Comparison of ENCODE assay signal across 23 mouse cellular contexts in genomic region chr15:97499821-97500385, GRCm38 (mm10).
DNase-seq lines count a peak whose midpoint lies in the region; ATAC-seq and TF ChIP-seq lines count a peak whose summit lies in the region.
"Had no signal": no experiment of that assay in that cellular context is flagged by ENCODE, and none has a peak within 500 bp of the region (broad histone marks: within the 10 kb centered on the region; RNA-seq: fewer than 3 reads in every experiment).

No protein-coding gene starts in this region.

- peaks cover 17% of the 10 kb centered on the region for H3K9me3 ChIP-seq in heart, embryonic 12.5 days (replicated peaks)
- H3K9me3 ChIP-seq: embryonic facial prominence, embryonic 13.5 days; forebrain, embryonic 13.5 days; hindbrain, embryonic 15.5 days had no signal

- no peak overlapping the region for H3K4me3 ChIP-seq in heart, embryonic 12.5 days
- H3K4me3 ChIP-seq in myocyte = no peak overlapping the region
- H3K4me3 ChIP-seq: embryonic facial prominence, embryonic 10.5 days; embryonic facial prominence, embryonic 13.5 days; forebrain, embryonic 10.5 days; forebrain, embryonic 13.5 days; gastrocnemius, adult 2 months; hindbrain, embryonic 12.5 days; hindbrain, embryonic 15.5 days had no signal

- no peak overlapping the region for H3K27ac ChIP-seq in heart, embryonic 12.5 days (ENCODE audit: poor library complexity, severe bottlenecking)
- H3K27ac ChIP-seq: embryonic facial prominence, embryonic 10.5 days; embryonic facial prominence, embryonic 13.5 days; forebrain, embryonic 10.5 days; forebrain, embryonic 13.5 days; gastrocnemius, adult 2 months; hindbrain, embryonic 12.5 days; hindbrain, embryonic 15.5 days had no signal

- H3K79me2 ChIP-seq in myocyte (ENCODE audit: control insufficient read depth, insufficient read depth) = no peaks in the 10 kb centered on the region

- TF ChIP-seq POLR2A in myocyte (IDR thresholded peaks at IDR 0.05; ENCODE audit: insufficient read length, low read depth) = no peak

- WGBS in heart, embryonic 12.5 days = 70% methylated on average over 4 of the region's 4 CpGs

- H3K9ac ChIP-seq in heart, embryonic 12.5 days = no peak overlapping the region
- H3K9ac ChIP-seq: embryonic facial prominence, embryonic 13.5 days; forebrain, embryonic 13.5 days; hindbrain, embryonic 12.5 days; hindbrain, embryonic 15.5 days had no signal

- no peak overlapping the region for H3ac ChIP-seq in myocyte (ENCODE audit: control insufficient read depth, insufficient read length)

- no peak for ATAC-seq in heart, embryonic 12.5 days (ENCODE audit: insufficient number of reproducible peaks, low FRiP score)
- ATAC-seq: activated CD4-positive, CD25-positive, alpha-beta regulatory T cell, adult 4 months; forebrain, embryonic 13.5 days; forebrain, embryonic 16.5 days had no signal

- H3K27me3 ChIP-seq in heart, embryonic 12.5 days (replicated peaks) = no peaks in the 10 kb centered on the region
- H3K27me3 ChIP-seq in myocyte (ENCODE audit: control insufficient read depth, insufficient read depth, insufficient read length) = no peaks in the 10 kb centered on the region
- H3K27me3 ChIP-seq: embryonic facial prominence, embryonic 13.5 days; forebrain, embryonic 13.5 days; hindbrain, embryonic 12.5 days; hindbrain, embryonic 15.5 days had no signal

- no peaks in the 10 kb centered on the region for H3K4me1 ChIP-seq in heart, embryonic 12.5 days (replicated peaks)
- H3K4me1 ChIP-seq: embryonic facial prominence, embryonic 10.5 days; embryonic facial prominence, embryonic 13.5 days; forebrain, embryonic 10.5 days; forebrain, embryonic 13.5 days; hindbrain, embryonic 12.5 days had no signal

- DNase-seq in heart, adult 11 months = peak; percentile 63
- peak; percentile 16 for DNase-seq in testis, postnatal 10 days (ENCODE audit: low spot score)
- no peak for DNase-seq in testis, postnatal 14 days (ENCODE audit: low spot score)
- DNase-seq in ovary, postnatal 14 days (ENCODE audit: low spot score) = no peak
- DNase-seq: adrenal gland, adult 8-10 months; adrenal gland, postnatal 25 days; cerebellum, adult 11-12 months; cerebellum, adult 8-10 months; cerebellum, postnatal 36 days; embryo, embryonic 11 days; gastrocnemius, adult 2 months; gastrocnemius, postnatal 14 days; heart, adult 18-20 months had no signal

- H3K4me2 ChIP-seq in heart, embryonic 12.5 days = no peak overlapping the region
- peak overlapping the region; percentile 12 for H3K4me2 ChIP-seq in myocyte (ENCODE audit: low read depth)
- H3K4me2 ChIP-seq: embryonic facial prominence, embryonic 13.5 days; forebrain, embryonic 13.5 days; hindbrain, embryonic 12.5 days; hindbrain, embryonic 15.5 days had no signal

- no peaks in the 10 kb centered on the region for H3K36me3 ChIP-seq in heart, embryonic 12.5 days
- H3K36me3 ChIP-seq in myocyte (ENCODE audit: control insufficient read depth, insufficient read depth) = no peaks in the 10 kb centered on the region
- H3K36me3 ChIP-seq: embryonic facial prominence, embryonic 10.5 days; embryonic facial prominence, embryonic 13.5 days; forebrain, embryonic 10.5 days; hindbrain, embryonic 12.5 days; hindbrain, embryonic 15.5 days had no signal

TF ChIP-seq in myocyte, 11 proteins besides CTCF, POLR2A, EP300 and RAD21:
- TF ChIP-seq TCF12 (IDR thresholded peaks at IDR 0.05; ENCODE audit: insufficient read depth, poor library complexity, severe bottlenecking) (no peak), MYOD1 (IDR thresholded peaks at IDR 0.05; ENCODE audit: control insufficient read depth in 1 of 3, insufficient read length in 2 of 3, low read depth in 2 of 3) (no peak), POLR2AphosphoS2 (IDR thresholded peaks at IDR 0.05; ENCODE audit: insufficient read length, low read depth) (no peak), E2F4 (IDR thresholded peaks at IDR 0.05; ENCODE audit: insufficient read depth) (no peak)

Comparison
In these comparisons a context has a peak if more than half of its experiments do, and no peak if none do; other contexts are left out.
1. DNase-seq: peak in heart, adult 11 months (single experiment) and testis, postnatal 10 days (single experiment); none in testis, postnatal 14 days (single experiment) and ovary, postnatal 14 days (single experiment).